Mouse (Mus musculus) CH12.LX (cell line): ENCODE measurements at regions not wholly inside any gene's neighbourhood (a gene's known extent, or its start where the extent isn't known, plus 50 kb on each side); places are given as distances from the start of the nearest gene placed in this dataset.
A peak's percentile ranks its signal among the peaks of the same experiment; 100 is the strongest.
"Not testable (repeated sequence)": the region's sequence is repeated elsewhere in the genome, so short reads cannot be mapped to it uniquely, and the experiment has no call there.

Experiments used
- CHD1 ChIP-seq: IDR thresholded peaks from 2 replicates; pipeline ENCODE4 v1.6.1; 2012; ENCODE audit warnings: low read depth, low read length, improper control_type of control experiment, inconsistent platforms
- CHD2 ChIP-seq: IDR thresholded peaks from 2 replicates; pipeline ENCODE4 v1.6.1; 2011; ENCODE audit warnings: low read length, improper control_type of control experiment
- CTCF ChIP-seq, 2 experiments: IDR thresholded peaks in 1 of 2; conservative IDR thresholded peaks in 1 of 2; 2 replicates each; pipeline ENCODE4 v1.5.1; 2011 to 2012; ENCODE audit warnings: low read depth in 2 of 2, low read length in 2 of 2, improper control_type of control experiment in 1 of 2, inconsistent platforms in 1 of 2, mild to moderate bottlenecking in 1 of 2, moderate library complexity in 1 of 2
- EP300 ChIP-seq: IDR thresholded peaks from 2 replicates; pipeline ENCODE4 v1.6.1; 2011; ENCODE audit warnings: low read length, improper control_type of control experiment
- MAFK ChIP-seq: IDR thresholded peaks from 2 replicates; pipeline ENCODE4 v1.6.1; 2011; ENCODE audit warnings: low read length, improper control_type of control experiment; ENCODE audit not compliant: insufficient replicate concordance
- MXI1 ChIP-seq: IDR thresholded peaks from 2 replicates; pipeline ENCODE4 v1.6.1; 2011; ENCODE audit warnings: mild to moderate bottlenecking, low read depth, low read length, improper control_type of control experiment
- MYC ChIP-seq: IDR thresholded peaks from 2 replicates; pipeline ENCODE4 v1.6.1; 2011; ENCODE audit warnings: low read depth, mild to moderate bottlenecking, improper control_type of control experiment, low read length
- NELFE ChIP-seq: IDR thresholded peaks from 2 replicates; pipeline ENCODE4 v1.6.1; 2011; ENCODE audit warnings: low read depth, low read length, improper control_type of control experiment
- POLR2A ChIP-seq: IDR thresholded peaks from 2 replicates; pipeline ENCODE4 v1.6.1; 2011; ENCODE audit warnings: low read depth, mild to moderate bottlenecking, improper control_type of control experiment, low read length
- POLR2AphosphoS2 ChIP-seq: IDR thresholded peaks from 2 replicates; pipeline ENCODE4 v1.6.1; 2011; ENCODE audit warnings: low read depth, low read length, improper control_type of control experiment
- SIN3A ChIP-seq: IDR thresholded peaks from 2 replicates; pipeline ENCODE4 v1.6.1; 2012; ENCODE audit warnings: low read length, improper control_type of control experiment, inconsistent platforms
- TBP ChIP-seq: conservative IDR thresholded peaks from 2 replicates; pipeline ENCODE4 v1.6.1; 2011; ENCODE audit warnings: low read depth, low read length, improper control_type of control experiment
- USF1 ChIP-seq: IDR thresholded peaks from 2 replicates; pipeline ENCODE4 v1.6.1; 2014; ENCODE audit warnings: low read depth, mild to moderate bottlenecking, inconsistent platforms, low read length, improper control_type of control experiment
- ZC3H11A ChIP-seq: IDR thresholded peaks from 2 replicates; pipeline ENCODE4 v1.6.1; 2012; ENCODE audit warnings: low read depth, mild to moderate bottlenecking, inconsistent platforms, low read length, improper control_type of control experiment

DNA sequence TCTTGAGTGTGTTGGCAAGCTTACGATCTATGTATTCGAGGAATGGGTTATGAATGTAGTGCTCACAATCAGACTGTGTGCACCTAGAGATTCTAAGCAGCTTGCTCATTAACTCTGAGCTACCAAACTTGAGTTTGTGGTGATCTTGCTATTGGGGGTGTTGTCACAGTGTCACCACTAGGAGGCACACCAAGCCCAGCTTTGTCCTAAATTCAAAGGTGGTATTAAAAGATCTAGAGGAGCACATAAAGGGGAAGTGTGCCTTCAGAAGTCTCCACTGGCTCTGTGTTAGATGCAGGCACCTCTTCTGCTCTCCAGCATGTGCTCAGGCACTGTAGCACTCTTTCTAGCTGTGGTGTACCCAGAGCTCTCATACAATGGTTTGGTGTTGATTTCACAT is 138.9 kb upstream of the Mrgpra3 start:
- TF ChIP-seq CTCF (conservative IDR thresholded peaks at IDR 0.05 in 1 of 2, IDR thresholded peaks at IDR 0.05 in 1 of 2; ENCODE audit: low read depth in 2 of 2, low read length in 2 of 2), result peak; percentile 9 to 26; a peak in 2 of 4 replicates
- TF ChIP-seq POLR2A, EP300, USF1, MAFK, MYC, MXI1, ZC3H11A, POLR2AphosphoS2, NELFE, CHD1, CHD2, SIN3A, TBP: not testable (repeated sequence)
